Mouse (Mus musculus): ENCODE measurements at regions not wholly inside any gene's neighbourhood (a gene's known extent, or its start where the extent isn't known, plus 50 kb on each side); places are given as distances from the start of the nearest gene placed in this dataset.

GRCm38 (mm10) chr10:46046890-46047414, 469.3 kb downstream of the Hace1 start:
- no peak for TF ChIP-seq CTCF (IDR thresholded peaks at IDR 0.05; ENCODE audit: extremely low read depth, insufficient read depth, low read length)
- TF ChIP-seq POLR2A (IDR thresholded peaks at IDR 0.05; ENCODE audit: extremely low read depth, insufficient read depth, low read length): no peak
